Mouse (Mus musculus): Measurements from ENCODE around the gene Ptch2.

DNA sequence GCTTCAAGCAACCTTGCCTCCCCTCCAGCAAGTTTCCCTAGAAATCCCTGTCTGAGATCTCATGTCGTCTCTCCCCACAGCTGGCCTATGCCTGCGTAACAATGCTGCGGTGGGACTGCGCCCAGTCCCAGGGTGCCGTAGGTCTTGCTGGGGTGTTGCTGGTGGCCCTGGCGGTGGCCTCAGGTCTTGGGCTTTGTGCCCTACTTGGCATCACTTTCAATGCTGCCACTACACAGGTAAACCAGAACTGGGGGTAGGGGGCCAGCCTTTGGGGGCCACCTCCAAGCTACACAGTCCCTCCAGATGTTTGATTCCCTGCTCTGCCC is 12.6 kb downstream of the Ptch2 start:
- TF ChIP-seq GATA1 (IDR thresholded peaks at IDR 0.05; ENCODE audit: borderline replicate concordance, low read length) (no peak), FLI1 (IDR thresholded peaks at IDR 0.05; ENCODE audit: low read length) (no peak)

All from megakaryocyte, embryonic 14.5 days (primary cell).